Mouse (Mus musculus): ENCODE data around the gene Hrh1. TPM values are rescaled to one million over a fixed set of nuclear protein-coding genes. Genes with fewer than 3 reads are reported as not detected.

Gene Hrh1
- total and polyA plus RNA-seq, 2 experiments from 2014 or later, result 1.6 to 5.3 TPM

Other genes starting within 250 kb of the Hrh1 start
- 433 and 470 TPM in 2 replicates for gene Slc6a1, start 115.3 kb upstream of the Hrh1 start, total RNA-seq (2014; rRNA removed)
- gene Slc6a1, start 115.3 kb upstream of the Hrh1 start, polyA plus RNA-seq (2015; fragmentation: Nextera tagmentation; extraction: Ambion mirVana), result 176 and 177 TPM in 2 replicates
- 15.0 and 17.5 TPM in 2 replicates for gene Atg7, start 245.2 kb downstream of the Hrh1 start, total RNA-seq (2014; rRNA removed)
- 15.9 and 16.6 TPM in 2 replicates for gene Atg7, start 245.2 kb downstream of the Hrh1 start, polyA plus RNA-seq (2015; fragmentation: Nextera tagmentation; extraction: Ambion mirVana)

Measured in hindbrain, postnatal 0 days (tissue).